Mouse (Mus musculus): ENCODE data around the gene Rarres2. TPM values are rescaled to one million over a fixed set of nuclear protein-coding genes. Genes with fewer than 3 reads are reported as not detected.

Gene Rarres2
- polyA plus RNA-seq, 3 experiments from 2014 or later = 0.35 TPM; not detected in 2

GRCm38 (mm10) chr6:48579215-48579648 lies 6.6 kb upstream of the Rarres2 start:
- peak; percentile 72 for ATAC-seq

DNA sequence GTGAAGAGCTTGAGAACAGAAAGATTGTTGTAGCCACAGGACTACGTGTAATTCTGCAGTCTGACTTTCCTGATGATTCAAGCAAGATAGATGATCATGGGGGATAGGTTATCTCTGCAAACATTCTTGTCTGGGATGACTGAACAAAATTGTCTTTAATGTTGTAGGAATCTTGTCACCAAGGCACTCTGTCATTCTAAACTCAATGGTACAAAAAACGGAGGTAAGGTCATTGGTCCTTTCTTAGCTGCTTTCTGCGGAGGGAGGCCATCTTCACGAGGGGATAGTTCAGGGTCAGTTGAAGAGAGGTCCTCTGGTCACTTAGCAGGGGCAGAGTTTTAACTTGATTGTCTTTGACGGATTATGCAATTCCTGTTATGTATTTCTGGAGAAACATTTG lies 6.1 kb upstream of the Rarres2 start:
- no peak for ATAC-seq

GRCm38 (mm10) chr6:48573981-48574380 lies 1.4 kb upstream of the Rarres2 start:
- ATAC-seq = no peak

- no peak for ATAC-seq
Measured at GRCm38 (mm10) chr6:48573280-48573679, 691 bp upstream of the Rarres2 start.

DNA sequence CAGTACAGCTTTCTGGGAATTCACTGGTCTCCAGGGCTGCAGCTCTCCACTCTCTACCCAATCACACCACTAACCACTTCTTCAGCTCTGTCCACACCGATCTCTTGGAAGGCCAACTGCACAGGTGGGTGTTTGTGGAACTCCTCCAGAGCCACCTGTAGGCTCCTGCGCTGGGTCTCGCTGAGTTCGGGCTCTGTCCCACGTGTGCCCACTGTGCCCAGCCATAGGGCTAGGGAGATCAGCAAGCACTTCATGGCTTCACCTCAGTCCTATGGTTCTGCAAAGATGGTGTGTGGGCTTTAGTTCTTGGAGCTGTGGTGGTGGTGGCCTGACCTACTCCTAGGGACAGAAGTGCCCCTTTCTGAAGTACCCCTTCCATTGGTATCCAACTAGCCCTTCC lies 575 bp downstream of the Rarres2 start:
- no peak for ATAC-seq

DNA sequence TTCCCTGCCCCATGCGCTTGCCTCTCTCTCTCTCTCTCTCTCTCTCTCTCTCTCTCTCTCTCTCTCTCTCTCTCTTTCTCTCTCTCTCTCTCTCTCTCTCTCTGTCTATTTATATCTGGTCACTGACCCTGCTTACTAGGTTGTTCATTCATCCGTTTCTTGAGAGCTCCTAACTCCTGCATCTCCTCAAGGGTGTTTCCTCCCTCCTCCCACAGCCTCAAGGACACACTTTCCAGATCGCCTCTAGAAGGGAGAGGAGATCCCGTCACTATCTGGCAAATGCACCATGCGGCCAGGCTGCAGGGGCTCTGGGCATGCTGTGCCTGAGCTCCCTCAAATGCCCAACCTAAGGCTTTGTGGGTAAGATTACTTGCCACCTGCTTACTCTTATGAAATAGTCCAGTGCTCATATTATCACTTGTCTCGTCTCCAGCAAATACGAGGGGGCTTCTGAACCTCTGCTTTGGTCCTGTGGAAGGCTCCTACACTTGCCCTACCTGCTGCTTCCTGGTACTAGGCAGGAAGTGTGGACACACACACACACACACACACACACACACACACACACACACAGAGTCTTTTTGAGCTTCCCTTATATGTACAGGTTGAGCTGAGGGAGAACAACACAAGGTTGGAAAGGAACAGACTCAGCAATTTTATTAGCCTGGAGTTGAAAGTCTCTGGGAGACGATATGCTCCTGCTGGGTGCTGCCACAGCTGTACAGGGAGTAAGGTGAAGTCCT lies 3.4 kb downstream of the Rarres2 start:
- peak; percentile 56 for ATAC-seq

DNA sequence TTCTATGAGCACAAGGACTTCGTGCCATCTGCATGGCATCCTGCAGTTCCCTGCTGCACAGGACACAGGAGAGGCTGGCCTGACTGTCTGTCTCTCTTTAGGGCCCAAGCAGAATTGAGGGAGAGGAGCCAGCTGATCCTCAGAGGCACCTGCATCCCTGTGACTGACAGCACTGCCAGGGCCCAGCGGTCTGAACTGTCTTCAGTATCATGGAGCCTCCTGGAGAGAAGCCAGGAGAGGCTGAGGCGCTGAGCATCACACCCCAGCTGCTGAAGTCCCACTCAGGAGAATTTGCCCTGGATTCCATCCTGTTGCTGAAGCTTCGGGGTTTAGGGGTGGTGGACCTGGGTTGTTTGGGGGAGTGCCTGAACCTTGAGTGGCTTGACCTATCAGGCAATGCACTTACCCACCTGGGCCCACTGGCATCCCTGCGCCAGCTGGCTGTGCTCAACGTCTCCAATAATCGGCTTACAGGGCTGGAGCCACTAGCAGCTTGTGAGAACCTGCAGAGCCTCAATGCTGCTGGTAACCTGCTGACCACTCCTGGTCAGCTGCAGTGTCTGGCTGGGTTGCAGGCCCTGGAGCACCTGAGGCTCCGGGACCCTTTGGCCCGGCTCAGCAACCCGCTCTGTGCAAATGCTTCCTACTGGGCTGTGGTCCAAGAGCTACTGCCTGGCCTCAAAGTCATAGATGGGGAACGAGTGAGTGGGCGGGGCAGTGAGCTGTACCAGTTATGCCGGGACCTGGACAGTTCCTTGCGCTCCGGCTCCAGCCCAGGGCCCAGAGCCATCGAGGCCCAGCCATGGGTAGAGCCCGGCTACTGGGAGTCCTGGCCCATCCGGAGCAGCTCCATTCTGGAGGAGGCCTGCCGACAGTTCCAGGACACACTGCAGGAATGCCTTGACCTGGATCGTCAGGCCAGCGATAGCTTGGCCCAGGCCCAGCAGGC lies 4.3 kb downstream of the Rarres2 start:
- ATAC-seq = no peak

- no peak for ATAC-seq
Measured at GRCm38 (mm10) chr6:48566312-48566711, 6.3 kb downstream of the Rarres2 start.

GRCm38 (mm10) chr6:48565693-48566310 lies 6.8 kb downstream of the Rarres2 start:
- no peak for ATAC-seq

DNA sequence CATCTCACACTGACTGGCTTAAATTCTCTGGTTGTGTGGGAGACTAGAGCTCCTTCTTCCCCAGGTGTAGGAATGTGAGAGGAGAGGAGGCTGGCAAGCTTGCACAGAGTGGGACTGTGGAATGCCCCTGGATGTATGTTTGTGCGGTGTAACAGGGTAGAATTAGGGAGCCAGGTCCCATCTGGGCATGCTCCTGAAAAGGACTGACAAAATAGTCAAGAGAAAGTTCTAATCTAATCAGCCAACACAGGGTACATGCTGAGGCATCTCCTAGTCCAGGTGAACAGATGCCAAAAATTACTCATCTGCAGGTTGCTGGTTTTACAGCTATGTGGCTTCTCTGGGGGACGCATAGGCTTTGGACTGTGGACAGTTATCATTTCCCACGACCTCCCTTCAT lies 16.6 kb downstream of the Rarres2 start:
- ATAC-seq = no peak

DNA sequence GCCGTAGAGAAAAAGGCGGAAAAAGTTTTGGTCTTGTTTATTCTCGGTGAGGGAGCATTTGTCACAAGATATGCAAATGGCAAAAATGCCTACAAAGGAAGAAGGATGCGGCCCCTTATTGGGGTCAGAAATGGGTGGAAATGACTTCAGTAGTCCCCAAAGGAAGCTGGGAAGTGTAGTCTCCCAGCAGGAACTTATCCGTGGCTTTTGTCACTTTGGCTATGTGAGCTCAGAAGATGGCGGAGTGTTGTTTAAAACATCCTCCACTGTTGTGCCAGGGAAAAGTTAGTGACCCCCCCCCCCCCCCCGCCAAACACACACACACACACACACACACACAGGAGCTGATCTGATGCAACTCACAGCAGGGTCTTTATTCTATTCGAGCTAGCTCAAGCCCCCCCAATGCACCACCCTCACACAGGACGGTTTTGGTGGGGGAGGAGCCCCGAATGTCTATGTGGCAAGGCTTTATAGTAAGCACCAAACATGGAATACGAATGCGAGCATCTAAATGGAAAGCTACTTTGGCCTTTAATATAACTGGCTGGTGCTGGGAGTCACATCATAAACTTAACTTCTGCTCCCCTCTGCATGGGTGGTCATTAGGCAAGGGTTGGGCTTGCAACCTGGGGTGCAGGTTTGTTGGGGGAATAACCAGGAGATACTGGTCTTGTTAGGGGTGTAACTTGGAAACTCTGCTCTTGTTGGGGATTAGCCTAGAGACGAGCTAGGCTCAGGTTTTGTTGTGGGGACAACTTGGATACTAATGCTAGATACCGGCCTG lies 17.3 kb downstream of the Rarres2 start:
- peak; percentile 2 for ATAC-seq

- peak; percentile 96 for ATAC-seq
Measured at GRCm38 (mm10) chr6:48554280-48555103, 18.1 kb downstream of the Rarres2 start, which contains the start of gene Lrrc61. Gene Lrrc61 (plus strand): TSS chr6:48554796.

DNA sequence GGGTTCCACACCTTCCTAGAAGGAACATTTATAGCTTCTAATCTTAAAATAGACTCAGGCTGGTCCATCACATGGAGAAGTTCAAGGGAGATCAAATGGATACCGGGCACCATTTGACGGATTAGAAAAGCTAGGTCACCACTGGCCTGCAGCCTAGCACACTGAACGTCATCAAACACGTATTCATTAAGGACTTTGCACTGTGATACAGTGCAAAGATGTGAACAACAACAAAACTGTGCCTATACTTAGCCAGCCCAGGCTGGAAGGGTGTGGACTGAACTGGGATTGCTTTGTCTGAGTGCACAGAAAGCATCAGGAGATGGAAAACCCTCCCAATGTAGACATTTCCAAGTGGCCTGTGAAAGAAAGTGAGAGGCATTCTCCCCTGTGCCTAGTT lies 18.8 kb downstream of the Rarres2 start:
- ATAC-seq = no peak

DNA sequence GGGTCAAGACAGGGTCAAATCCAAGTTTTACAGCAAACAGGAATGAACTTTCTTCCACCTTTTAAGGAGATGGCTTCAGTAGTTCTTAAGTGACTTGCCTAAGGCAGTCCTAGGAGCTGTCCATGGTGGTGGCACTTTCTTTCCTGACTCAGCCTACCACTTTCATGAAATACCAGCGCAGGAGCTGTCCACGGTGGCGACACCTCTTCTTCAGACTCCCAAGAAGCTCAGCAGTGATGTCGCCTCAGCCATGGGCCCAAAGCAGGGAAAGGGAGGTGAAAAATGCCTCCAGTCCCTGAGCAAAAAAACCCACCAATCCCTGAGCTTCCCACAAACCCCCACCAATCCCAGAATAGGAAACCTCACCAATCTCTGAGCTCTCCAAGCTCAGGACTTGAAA lies 19.7 kb downstream of the Rarres2 start:
- ATAC-seq = no peak

GRCm38 (mm10) chr6:48548314-48548713 lies 24.3 kb downstream of the Rarres2 start:
- no peak for ATAC-seq

- no peak for ATAC-seq
Measured at GRCm38 (mm10) chr6:48546858-48547257, 25.7 kb downstream of the Rarres2 start.

DNA sequence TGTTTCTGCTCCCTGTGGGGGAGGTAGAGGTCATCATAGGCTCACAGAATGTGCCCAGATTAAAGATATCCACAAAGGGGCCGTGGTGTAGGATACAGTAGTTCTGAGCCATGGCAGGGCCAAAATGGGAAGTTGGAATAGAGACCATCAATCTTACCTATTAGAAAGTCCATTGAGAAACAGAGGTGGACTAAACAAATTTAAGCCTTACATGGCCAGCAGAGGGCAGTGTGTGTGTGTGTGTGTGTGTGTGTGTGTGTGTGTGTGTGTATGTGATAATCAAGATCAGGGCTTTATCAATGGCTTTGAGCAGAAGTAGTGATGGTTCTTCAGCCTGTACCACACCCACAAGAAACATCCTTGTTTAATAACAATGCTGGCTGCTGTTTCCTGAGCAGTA lies 26.3 kb downstream of the Rarres2 start:
- no peak for ATAC-seq

- ATAC-seq = no peak
Measured at GRCm38 (mm10) chr6:48545251-48545650, 27.3 kb downstream of the Rarres2 start.

DNA sequence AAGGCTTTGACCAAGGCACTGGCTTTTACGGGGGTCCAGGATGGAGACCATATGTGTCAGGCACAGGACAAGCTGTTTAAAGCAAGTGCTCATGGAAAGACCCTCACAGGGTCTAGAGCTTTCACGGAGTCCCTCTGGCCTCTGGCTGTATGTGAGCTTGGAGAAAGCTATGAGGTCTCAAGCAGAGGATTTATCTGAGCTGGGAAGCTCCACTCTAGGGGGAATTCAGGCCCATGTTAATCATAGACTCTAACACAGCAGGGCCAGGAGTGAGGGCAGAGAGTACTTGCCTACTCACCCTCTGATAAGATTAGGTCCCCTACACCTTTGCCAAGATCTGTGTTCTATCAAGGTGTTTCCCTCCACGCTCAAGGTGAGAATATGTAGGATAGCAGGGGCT lies 30.0 kb downstream of the Rarres2 start:
- no peak for ATAC-seq

- no peak for ATAC-seq
Measured at GRCm38 (mm10) chr6:48541560-48542450, 30.8 kb downstream of the Rarres2 start.

Data from inflammation-experienced regulatory T-cells, adult 6 months (primary cell).